Mouse (Mus musculus): ENCODE data around the gene Vmn1r18. TPM values are rescaled to one million over a fixed set of nuclear protein-coding genes. Genes with fewer than 3 reads are reported as not detected.
"Not testable (repeated sequence)": the region's sequence is repeated elsewhere in the genome, so short reads cannot be mapped to it uniquely, and the experiment has no call there.

The Vmn1r18 gene
- not detected in 2 replicates for total RNA-seq (2021)
- long read RNA-seq, experiment 1, result 0 reads
- long read RNA-seq, experiment 2, result 0 reads

- no peak for DNase-seq
Observed at GRCm38 (mm10) chr6:57395683-57396082, at the start of gene Vmn1r18. Gene Vmn1r18 (minus strand): TSS chr6:57395783.

- no peak for DNase-seq
Observed at GRCm38 (mm10) chr6:57431196-57431595, 35.6 kb upstream of the Vmn1r18 start.

- no peak for DNase-seq
Observed at GRCm38 (mm10) chr6:57428630-57429029, 33.0 kb upstream of the Vmn1r18 start, which contains the start of gene Vmn1r20. Gene Vmn1r20 (plus strand): TSS chr6:57428930.

- not testable (repeated sequence) for DNase-seq
Observed at GRCm38 (mm10) chr6:57403480-57403879, 7.9 kb upstream of the Vmn1r18 start, which contains the start of gene Vmn1r19. Gene Vmn1r19 (plus strand): TSS chr6:57403780.

- DNase-seq, result no peak
Observed at GRCm38 (mm10) chr6:57367496-57367895, 28.1 kb downstream of the Vmn1r18 start.

GRCm38 (mm10) chr6:57365866-57366265 is 29.7 kb downstream of the Vmn1r18 start:
- not testable (repeated sequence) for DNase-seq

- DNase-seq, result no peak
Observed at GRCm38 (mm10) chr6:57363627-57364026, 32.0 kb downstream of the Vmn1r18 start, which contains the start of gene Vmn1r17. Gene Vmn1r17 (minus strand): TSS chr6:57363727.

- no peak for DNase-seq
Observed at GRCm38 (mm10) chr6:57356864-57357263, 38.7 kb downstream of the Vmn1r18 start.

GRCm38 (mm10) chr6:57329394-57329793 is 66.2 kb downstream of the Vmn1r18 start, which contains the start of gene Vmn1r16:
Gene Vmn1r16 (minus strand): TSS chr6:57329494.
- no peak for DNase-seq

Other genes starting within 250 kb of the Vmn1r18 start
- not detected in 2 replicates for gene Vmn1r12, start 238.9 kb downstream of the Vmn1r18 start, total RNA-seq (2021)
- gene Vmn1r13, start 192.5 kb downstream of the Vmn1r18 start, total RNA-seq (2021), result not detected in 2 replicates
- not detected in 2 replicates for gene Vmn1r14, start 164.1 kb downstream of the Vmn1r18 start, total RNA-seq (2021)
- not detected in 2 replicates for gene Vmn1r15, start 137.8 kb downstream of the Vmn1r18 start, total RNA-seq (2021)
- gene Vmn1r16, start 66.3 kb downstream of the Vmn1r18 start, total RNA-seq (2021), result not detected in 2 replicates
- not detected in 2 replicates for gene Vmn1r17, start 32.1 kb downstream of the Vmn1r18 start, total RNA-seq (2021)
- not detected in 2 replicates for gene Vmn1r19, start 8.0 kb upstream of the Vmn1r18 start, total RNA-seq (2021)
- gene Vmn1r20, start 33.1 kb upstream of the Vmn1r18 start, total RNA-seq (2021), result not detected in 2 replicates
- gene Ppm1k, start 139.7 kb upstream of the Vmn1r18 start, total RNA-seq (2021), result 43.1 and 44.9 TPM in 2 replicates
- 13.2 and 14.7 TPM in 2 replicates for gene Herc6, start 185.2 kb upstream of the Vmn1r18 start, total RNA-seq (2021)